Mouse (Mus musculus): Measurements from ENCODE around the gene Hoxc6. TPM values are rescaled to one million over a fixed set of nuclear protein-coding genes. Genes with fewer than 3 reads are reported as not detected.

Gene Hoxc6
- polyA plus RNA-seq, 2 experiments: 2.5 to 10.4 TPM

DNA sequence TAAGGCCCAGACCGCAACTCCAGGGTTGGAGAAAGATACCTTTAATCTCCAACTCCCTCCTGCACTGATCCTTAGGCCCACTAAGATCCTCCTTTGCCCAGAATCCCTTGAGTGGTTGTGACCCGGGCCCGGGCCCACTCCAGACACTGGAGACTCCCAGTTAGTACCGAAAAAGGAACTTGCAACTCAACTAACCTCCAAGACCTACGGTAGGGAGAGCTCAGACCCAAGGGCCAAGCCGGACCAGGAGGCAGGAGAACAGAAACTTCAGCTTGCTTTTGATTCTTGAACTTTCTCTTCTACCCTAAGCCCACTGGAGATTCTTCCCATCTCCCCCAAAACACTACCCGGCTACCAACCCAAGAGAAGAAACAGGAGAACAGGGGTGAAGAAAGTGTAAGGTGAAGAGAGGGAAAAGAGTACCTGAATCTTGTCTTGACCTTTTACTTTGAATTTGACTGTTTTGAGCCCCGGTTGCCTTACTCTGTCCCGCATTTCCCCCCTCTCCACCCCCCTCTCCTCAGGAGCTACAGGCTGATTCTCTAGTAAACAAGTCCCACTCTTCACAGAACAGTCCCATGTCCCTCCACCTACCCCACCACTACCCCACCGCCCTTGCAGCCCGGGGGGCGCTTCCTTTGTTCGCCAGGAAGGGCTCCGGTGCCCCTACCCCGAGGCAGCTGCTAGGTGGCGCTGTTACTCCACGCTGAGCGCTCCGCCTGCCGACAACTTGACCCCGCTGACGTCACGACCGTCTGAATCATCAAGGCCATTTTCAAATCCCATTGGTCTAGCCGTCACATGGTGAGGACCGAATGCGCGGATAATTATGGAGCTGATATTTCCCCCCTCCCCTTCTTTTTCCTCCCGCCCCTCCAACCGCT lies 31.9 kb upstream of the Hoxc6 start:
- ATAC-seq (ENCODE audit: low FRiP score, low read depth) (peak; percentile 75), DNase-seq (ENCODE audit: low spot score) (peak; percentile 94)
- Histone ChIP-seq H3K4me2 (replicated peaks; ENCODE audit: low read depth, low read length, severe bottlenecking) (peak overlapping the region; percentile 54), H3K4me1 (ENCODE audit: control insufficient read depth, insufficient read depth, low read length) (peaks cover 2% of the 10 kb centered on the region; the same call in 1 of the 2 replicates), H3K36me3 (ENCODE audit: control insufficient read depth, insufficient read depth, low read length) (no peaks in the 10 kb centered on the region), H3K27me3 (ENCODE audit: control insufficient read depth, insufficient read depth, low read length) (peaks cover 89% of the 10 kb centered on the region), H3K27ac (replicated peaks; ENCODE audit: low read depth, low read length) (peak overlapping the region; percentile 63), H3K9ac (ENCODE audit: low read depth, low read length, severe bottlenecking) (peak overlapping the region; percentile 40), H3K9me3 (ENCODE audit: control insufficient read depth, low read length) (no peaks in the 10 kb centered on the region), H3K4me3 (replicated peaks; ENCODE audit: low read length) (peak overlapping the region; percentile 38)
- TF ChIP-seq POLR2A (IDR thresholded peaks at IDR 0.05; ENCODE audit: borderline replicate concordance, extremely low read depth, insufficient read depth, insufficient read length): no peak
- 5% methylated on average over 28 of the region's 30 CpGs for WGBS

DNA sequence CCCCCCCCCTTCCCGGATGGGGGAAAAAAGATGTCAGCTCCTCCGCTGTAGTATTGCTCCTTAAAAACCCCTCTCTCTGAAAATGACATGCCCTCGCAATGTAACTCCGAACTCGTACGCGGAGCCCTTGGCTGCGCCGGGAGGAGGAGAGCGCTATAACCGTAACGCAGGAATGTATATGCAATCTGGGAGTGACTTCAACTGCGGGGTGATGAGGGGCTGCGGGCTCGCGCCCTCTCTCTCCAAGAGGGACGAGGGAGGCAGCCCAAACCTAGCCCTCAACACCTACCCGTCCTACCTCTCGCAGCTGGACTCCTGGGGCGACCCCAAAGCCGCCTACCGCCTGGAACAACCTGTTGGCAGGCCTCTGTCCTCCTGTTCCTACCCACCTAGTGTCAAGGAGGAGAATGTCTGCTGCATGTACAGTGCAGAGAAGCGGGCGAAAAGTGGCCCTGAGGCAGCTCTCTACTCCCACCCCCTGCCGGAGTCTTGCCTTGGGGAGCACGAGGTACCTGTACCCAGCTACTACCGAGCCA lies 31.2 kb upstream of the Hoxc6 start, which contains the start of gene Hoxc10:
Hoxc10 (plus strand) TSS at position 21 of the 536 bp plus-strand sequence.
- Histone ChIP-seq H3K9ac (ENCODE audit: low read depth, low read length, severe bottlenecking) (peak within 1 kb of the TSS; percentile 53), H3K4me1 (ENCODE audit: control insufficient read depth, insufficient read depth, low read length) (no peaks in the 10 kb centered on the region; the same call in 1 of the 2 replicates), H3K27ac (replicated peaks; ENCODE audit: low read depth, low read length) (peak within 1 kb of the TSS; percentile 63), H3K9me3 (ENCODE audit: control insufficient read depth, low read length) (no peaks in the 10 kb centered on the region), H3K36me3 (ENCODE audit: control insufficient read depth, insufficient read depth, low read length) (no peaks in the 10 kb centered on the region), H3K27me3 (ENCODE audit: control insufficient read depth, insufficient read depth, low read length) (peaks cover 89% of the 10 kb centered on the region), H3K4me2 (replicated peaks; ENCODE audit: low read depth, low read length, severe bottlenecking) (peak within 1 kb of the TSS; percentile 54), H3K4me3 (replicated peaks; ENCODE audit: low read length) (peak within 1 kb of the TSS; percentile 38)
- DNase-seq (ENCODE audit: low spot score) (no peak), ATAC-seq (ENCODE audit: low FRiP score, low read depth) (peak; percentile 17; the same call in 1 of the 2 replicates)
- WGBS: under 1% methylated on average over 22 of the region's 27 CpGs
- no peak for TF ChIP-seq POLR2A (IDR thresholded peaks at IDR 0.05; ENCODE audit: borderline replicate concordance, extremely low read depth, insufficient read depth, insufficient read length)

DNA sequence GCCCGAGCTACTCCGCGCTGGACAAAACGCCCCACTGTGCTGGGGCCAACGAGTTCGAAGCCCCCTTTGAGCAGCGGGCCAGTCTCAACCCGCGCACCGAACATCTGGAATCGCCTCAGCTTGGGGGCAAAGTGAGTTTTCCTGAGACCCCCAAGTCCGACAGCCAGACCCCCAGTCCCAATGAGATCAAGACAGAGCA lies 30.8 kb upstream of the Hoxc6 start, which contains the start of gene Hoxc5:
Hoxc5 (plus strand) TSS at position 132 of the 199 bp plus-strand sequence.
- ATAC-seq (ENCODE audit: low FRiP score, low read depth): no peak
- H3K27ac ChIP-seq (replicated peaks; ENCODE audit: low read depth, low read length): peak within 1 kb of the TSS; percentile 63
- under 1% methylated on average over 12 of the region's 12 CpGs for WGBS

DNA sequence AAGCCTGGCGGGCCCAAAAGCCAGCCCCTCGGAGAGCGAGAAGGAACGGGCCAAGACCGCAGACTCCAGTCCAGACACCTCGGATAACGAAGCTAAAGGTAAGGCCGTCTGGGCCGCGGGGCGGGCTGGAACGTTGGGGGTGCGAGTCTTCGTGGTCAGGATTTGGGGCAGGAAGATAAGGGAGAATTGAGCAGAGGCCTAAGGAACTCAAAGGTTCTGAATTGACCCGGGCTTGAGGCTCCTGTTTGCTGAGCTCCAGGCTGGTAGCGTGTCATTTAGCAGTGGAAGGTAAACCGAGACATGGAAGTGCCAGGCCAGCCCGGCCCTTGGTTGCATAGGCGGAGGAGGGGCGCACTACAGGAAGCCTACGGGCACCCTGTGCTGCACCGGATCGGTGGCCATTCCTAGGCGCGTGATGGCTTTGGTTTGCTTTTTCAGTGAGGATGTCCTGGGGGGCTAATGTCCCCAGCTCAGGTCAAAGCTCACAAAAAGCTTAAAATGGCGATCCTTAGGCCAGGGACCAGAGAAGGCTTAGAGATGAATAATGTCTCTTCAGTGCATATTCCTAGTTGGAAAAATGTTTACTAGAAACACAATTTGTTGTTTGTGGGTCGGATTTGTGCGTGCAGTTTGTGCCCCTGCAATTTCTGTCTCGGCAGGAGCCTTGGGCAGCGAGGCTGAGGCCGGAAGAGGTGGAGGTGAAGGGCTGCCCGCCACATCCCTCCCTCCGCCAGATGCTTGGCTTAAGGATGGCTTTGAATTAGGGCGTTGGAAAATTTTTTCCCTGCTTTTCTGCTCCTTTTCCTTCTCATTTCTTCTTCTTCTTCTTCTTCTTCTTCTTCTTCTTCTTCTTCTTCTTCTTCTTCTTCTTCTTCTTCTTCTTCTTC lies 30.3 kb upstream of the Hoxc6 start:
- Histone ChIP-seq H3K27ac (replicated peaks; ENCODE audit: low read depth, low read length) (peak overlapping the region; percentile 55; the same call in 1 of the 2 replicates), H3K27me3 (ENCODE audit: control insufficient read depth, insufficient read depth, low read length) (peaks cover 90% of the 10 kb centered on the region), H3K4me1 (ENCODE audit: control insufficient read depth, insufficient read depth, low read length) (no peaks in the 10 kb centered on the region; the same call in 1 of the 2 replicates), H3K36me3 (ENCODE audit: control insufficient read depth, insufficient read depth, low read length) (no peaks in the 10 kb centered on the region), H3K4me2 (replicated peaks; ENCODE audit: low read depth, low read length, severe bottlenecking) (peak overlapping the region; percentile 54), H3K4me3 (replicated peaks; ENCODE audit: low read length) (peak overlapping the region; percentile 38), H3K9me3 (ENCODE audit: control insufficient read depth, low read length) (no peaks in the 10 kb centered on the region), H3K9ac (ENCODE audit: low read depth, low read length, severe bottlenecking) (peak overlapping the region; percentile 53)
- DNase-seq (ENCODE audit: low spot score) (no peak), ATAC-seq (ENCODE audit: low FRiP score, low read depth) (no peak)
- TF ChIP-seq POLR2A (IDR thresholded peaks at IDR 0.05; ENCODE audit: borderline replicate concordance, extremely low read depth, insufficient read depth, insufficient read length): no peak
- WGBS: 3% methylated on average over 34 of the region's 34 CpGs

More for the DNA sequence above, 30.8 kb upstream of the Hoxc6 start, which contains the start of gene Hoxc5:
- peak within 1 kb of the TSS; percentile 54 for H3K4me2 ChIP-seq (replicated peaks; ENCODE audit: low read depth, low read length, severe bottlenecking)
- H3K9me3 ChIP-seq (ENCODE audit: control insufficient read depth, low read length): no peaks in the 10 kb centered on the region
- TF ChIP-seq POLR2A (IDR thresholded peaks at IDR 0.05; ENCODE audit: borderline replicate concordance, extremely low read depth, insufficient read depth, insufficient read length): no peak
- no peak for DNase-seq (ENCODE audit: low spot score)
- H3K4me1 ChIP-seq (ENCODE audit: control insufficient read depth, insufficient read depth, low read length): no peaks in the 10 kb centered on the region; the same call in 1 of the 2 replicates
- no peaks in the 10 kb centered on the region for H3K36me3 ChIP-seq (ENCODE audit: control insufficient read depth, insufficient read depth, low read length)
- H3K27me3 ChIP-seq (ENCODE audit: control insufficient read depth, insufficient read depth, low read length): peaks cover 90% of the 10 kb centered on the region
- peak within 1 kb of the TSS; percentile 53 for H3K9ac ChIP-seq (ENCODE audit: low read depth, low read length, severe bottlenecking)
- peak within 1 kb of the TSS; percentile 38 for H3K4me3 ChIP-seq (replicated peaks; ENCODE audit: low read length)

DNA sequence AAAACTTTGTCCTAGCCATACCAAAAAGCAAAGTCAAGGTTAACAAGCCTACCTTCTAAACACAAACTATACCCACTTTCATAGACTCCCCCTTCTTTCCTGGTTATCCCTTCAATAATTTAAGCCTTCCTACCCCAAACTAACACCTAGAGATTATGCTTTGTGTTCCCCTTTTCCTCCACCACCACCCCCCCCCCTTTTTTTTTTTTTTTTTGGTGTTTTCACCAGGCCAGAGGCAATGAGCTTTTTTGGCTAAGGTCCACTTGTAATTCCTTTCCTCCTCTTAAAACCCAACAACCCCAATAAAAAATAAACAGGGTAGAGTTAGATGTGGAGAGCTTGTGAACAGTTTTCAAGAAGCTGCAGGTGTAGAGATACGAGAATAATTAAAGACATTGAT lies 28.8 kb upstream of the Hoxc6 start:
- Histone ChIP-seq H3K27ac (replicated peaks; ENCODE audit: low read depth, low read length) (no peak overlapping the region), H3K9ac (ENCODE audit: low read depth, low read length, severe bottlenecking) (no peak overlapping the region), H3K4me1 (ENCODE audit: control insufficient read depth, insufficient read depth, low read length) (no peaks in the 10 kb centered on the region; the same call in 1 of the 2 replicates), H3K4me3 (replicated peaks; ENCODE audit: low read length) (peak overlapping the region; percentile 17; the same call in 1 of the 2 replicates), H3K36me3 (ENCODE audit: control insufficient read depth, insufficient read depth, low read length) (no peaks in the 10 kb centered on the region), H3K9me3 (ENCODE audit: control insufficient read depth, low read length) (no peaks in the 10 kb centered on the region), H3K27me3 (ENCODE audit: control insufficient read depth, insufficient read depth, low read length) (peaks cover 94% of the 10 kb centered on the region), H3K4me2 (replicated peaks; ENCODE audit: low read depth, low read length, severe bottlenecking) (peak overlapping the region; percentile 29; the same call in 1 of the 2 replicates)
- no peak for DNase-seq (ENCODE audit: low spot score)
- TF ChIP-seq POLR2A (IDR thresholded peaks at IDR 0.05; ENCODE audit: borderline replicate concordance, extremely low read depth, insufficient read depth, insufficient read length): no peak
- 40% methylated on average over 1 of the region's 1 CpGs for WGBS
- ATAC-seq (ENCODE audit: low FRiP score, low read depth): no peak
